Comparison of ENCODE assay signal across 16 mouse cellular contexts in genomic region chr16:88132919-88133318, GRCm38 (mm10).
"Had no signal": no experiment of that assay in that cellular context is flagged by ENCODE, and none has a peak within 500 bp of the region (broad histone marks: within the 10 kb centered on the region; RNA-seq: fewer than 3 reads in every experiment).

No protein-coding gene starts in this region.

- H3K4me1 ChIP-seq: neural tube, embryonic 15.5 days; stomach, embryonic 15.5 days had no signal

- H3K4me2 ChIP-seq: neural tube, embryonic 13.5 days; neural tube, embryonic 15.5 days; stomach, embryonic 15.5 days had no signal

- H3K36me3 ChIP-seq: neural tube, embryonic 13.5 days; neural tube, embryonic 15.5 days; stomach, embryonic 15.5 days had no signal

- H3K27me3 ChIP-seq: neural tube, embryonic 13.5 days; neural tube, embryonic 15.5 days; stomach, embryonic 15.5 days had no signal

- H3K9me3 ChIP-seq: neural tube, embryonic 15.5 days; stomach, embryonic 15.5 days had no signal

- DNase-seq: retina, postnatal 1 day; right cerebral cortex, adult 18-20 months; right cerebral cortex, postnatal 14 days; right cerebral cortex, postnatal 25 days; right cerebral cortex, postnatal 4 days; spleen, adult 18-20 months; thymus, adult 18-20 months; thymus, adult 2 months; thymus, postnatal 14 days; thymus, postnatal 25 days; thymus, postnatal 36 days; thymus, postnatal 4 days had no signal

- H3K4me3 ChIP-seq: neural tube, embryonic 13.5 days; neural tube, embryonic 15.5 days; stomach, embryonic 15.5 days had no signal

- H3K27ac ChIP-seq: neural tube, embryonic 13.5 days; neural tube, embryonic 15.5 days; stomach, embryonic 15.5 days; stomach, postnatal 0 days had no signal

- H3K9ac ChIP-seq: neural tube, embryonic 13.5 days; neural tube, embryonic 15.5 days; stomach, embryonic 15.5 days had no signal
